21 mouse cellular contexts compared by ENCODE assay signal in the genomic region with DNA sequence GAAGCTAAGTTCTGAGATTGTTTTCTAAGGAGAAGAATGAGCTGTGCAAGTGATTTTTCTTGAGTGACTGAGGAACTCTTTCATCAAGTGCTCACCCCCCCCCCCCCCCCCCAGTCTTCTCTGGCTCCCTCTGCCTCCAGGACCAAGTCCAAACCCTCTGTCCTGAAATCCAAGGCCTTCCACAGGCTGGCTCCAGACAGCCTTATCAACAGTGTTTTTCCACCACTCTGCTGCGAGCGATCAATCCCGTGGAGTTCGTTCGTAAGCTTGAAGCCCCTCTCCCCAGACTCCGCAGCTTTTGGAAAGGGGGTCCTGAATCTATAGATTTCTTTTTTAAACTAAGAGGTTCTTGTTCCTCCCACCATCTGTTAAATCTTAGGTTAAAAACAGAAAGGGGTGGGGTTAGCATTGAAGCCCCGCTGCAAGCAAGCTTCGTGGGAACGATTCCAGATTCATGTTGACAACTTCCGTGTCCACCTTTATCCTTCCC.
DNase-seq lines count a peak whose midpoint lies in the region; ATAC-seq lines count a peak whose summit lies in the region.
"Had no signal": no experiment of that assay in that cellular context is flagged by ENCODE, and none has a peak within 500 bp of the region (broad histone marks: within the 10 kb centered on the region; RNA-seq: fewer than 3 reads in every experiment).

No protein-coding gene starts in this region.

- peak; percentile 41 for DNase-seq in adrenal gland, adult 2 months
- no peak for DNase-seq in adrenal gland, adult 8-10 months
- no peak for DNase-seq in heart, embryonic 10.5 days (ENCODE audit: low spot score)
- DNase-seq in testis, postnatal 14 days (ENCODE audit: low spot score), result peak; percentile 9
- DNase-seq in testis, postnatal 10 days (ENCODE audit: low spot score), result no peak
- DNase-seq in liver, result no peak
- DNase-seq: embryo, embryonic 11 days; kidney, adult 11 months; kidney, postnatal 10 days; right cerebral cortex, postnatal 14 days; thymus, postnatal 4 days had no signal

- no peak for ATAC-seq in heart, embryonic 12.5 days (ENCODE audit: insufficient number of reproducible peaks, low FRiP score)
- no peak for ATAC-seq in hindbrain, embryonic 13.5 days (ENCODE audit: low FRiP score)

- H3K36me3 ChIP-seq in heart, embryonic 12.5 days, result no peaks in the 10 kb centered on the region
- H3K36me3 ChIP-seq in heart, embryonic 10.5 days, result no peaks in the 10 kb centered on the region
- H3K36me3 ChIP-seq in hindbrain, embryonic 13.5 days, result no peaks in the 10 kb centered on the region
- H3K36me3 ChIP-seq: hindbrain, embryonic 15.5 days; limb, embryonic 15.5 days; lung, embryonic 15.5 days; neural tube, embryonic 15.5 days had no signal

- 46% methylated on average over 10 of the region's 10 CpGs for WGBS in heart, embryonic 12.5 days
- 74% methylated on average over 10 of the region's 10 CpGs for WGBS in heart, embryonic 10.5 days
- WGBS in hindbrain, embryonic 13.5 days, result 87% methylated on average over 10 of the region's 10 CpGs

- H3K4me2 ChIP-seq in heart, embryonic 12.5 days, result peak overlapping the region; percentile 36; the same call in 1 of the 2 replicates
- H3K4me2 ChIP-seq in hindbrain, embryonic 13.5 days, result no peak overlapping the region
- H3K4me2 ChIP-seq: hindbrain, embryonic 15.5 days; limb, embryonic 15.5 days; lung, embryonic 15.5 days; midbrain, embryonic 11.5 days; neural tube, embryonic 15.5 days had no signal

- no peak overlapping the region for H3K4me3 ChIP-seq in heart, embryonic 12.5 days
- no peak overlapping the region for H3K4me3 ChIP-seq in heart, embryonic 10.5 days
- no peak overlapping the region for H3K4me3 ChIP-seq in hindbrain, embryonic 13.5 days
- H3K4me3 ChIP-seq: hindbrain, embryonic 15.5 days; left cerebral cortex, adult 2 months; limb, embryonic 15.5 days; lung, embryonic 15.5 days; neural tube, embryonic 15.5 days had no signal

- H3K9ac ChIP-seq in heart, embryonic 12.5 days, result no peak overlapping the region
- no peak overlapping the region for H3K9ac ChIP-seq in hindbrain, embryonic 13.5 days
- H3K9ac ChIP-seq: hindbrain, embryonic 15.5 days; limb, embryonic 15.5 days; lung, embryonic 15.5 days; neural tube, embryonic 15.5 days had no signal

- no peaks in the 10 kb centered on the region for H3K9me3 ChIP-seq in heart, embryonic 12.5 days (replicated peaks)
- no peaks in the 10 kb centered on the region for H3K9me3 ChIP-seq in heart, embryonic 10.5 days
- no peaks in the 10 kb centered on the region for H3K9me3 ChIP-seq in hindbrain, embryonic 13.5 days
- H3K9me3 ChIP-seq: hindbrain, embryonic 15.5 days; limb, embryonic 15.5 days; lung, embryonic 15.5 days; neural tube, embryonic 15.5 days had no signal

- no peaks in the 10 kb centered on the region for H3K27me3 ChIP-seq in heart, embryonic 12.5 days (replicated peaks)
- no peaks in the 10 kb centered on the region for H3K27me3 ChIP-seq in heart, embryonic 10.5 days (ENCODE audit: insufficient read depth, poor library complexity, severe bottlenecking)
- H3K27me3 ChIP-seq in hindbrain, embryonic 13.5 days, result no peaks in the 10 kb centered on the region
- H3K27me3 ChIP-seq: CH12.LX; hindbrain, embryonic 15.5 days; limb, embryonic 15.5 days; lung, embryonic 15.5 days; neural tube, embryonic 15.5 days had no signal

- H3K27ac ChIP-seq in heart, embryonic 12.5 days (ENCODE audit: poor library complexity, severe bottlenecking), result peak overlapping the region; percentile 4; the same call in 1 of the 2 replicates
- no peak overlapping the region for H3K27ac ChIP-seq in heart, embryonic 10.5 days
- H3K27ac ChIP-seq in hindbrain, embryonic 13.5 days, result no peak overlapping the region
- H3K27ac ChIP-seq: hindbrain, embryonic 15.5 days; left cerebral cortex, adult 2 months; lung, embryonic 15.5 days; neural tube, embryonic 15.5 days; stomach, postnatal 0 days had no signal

- no peaks in the 10 kb centered on the region; the same call in 1 of the 2 replicates for H3K4me1 ChIP-seq in heart, embryonic 12.5 days (replicated peaks)
- no peaks in the 10 kb centered on the region for H3K4me1 ChIP-seq in heart, embryonic 10.5 days
- H3K4me1 ChIP-seq in hindbrain, embryonic 13.5 days (replicated peaks), result peaks cover 14% of the 10 kb centered on the region
- H3K4me1 ChIP-seq: lung, embryonic 15.5 days had no signal

Comparison
In these comparisons a context has a peak if more than half of its experiments do, and no peak if none do; other contexts are left out.
1. DNase-seq: peak in adrenal gland, adult 2 months (single experiment) and testis, postnatal 14 days (single experiment); none in adrenal gland, adult 8-10 months (single experiment), heart, embryonic 10.5 days (single experiment), testis, postnatal 10 days (single experiment) and liver (single experiment).